Mouse (Mus musculus) lung, postnatal 10 days (tissue): ENCODE measurements around the gene Ccdc39.

Experiments used
- DNase-seq: peaks from one replicate; pipeline ENCODE4 v3.0.0; 2021

Gene Ccdc39

GRCm38 (mm10) chr3:33843801-33844632 lies at the start of gene Ccdc39:
Ccdc39 (minus strand) TSS chr3:33844310.
- DNase-seq = peak; percentile 77

DNA sequence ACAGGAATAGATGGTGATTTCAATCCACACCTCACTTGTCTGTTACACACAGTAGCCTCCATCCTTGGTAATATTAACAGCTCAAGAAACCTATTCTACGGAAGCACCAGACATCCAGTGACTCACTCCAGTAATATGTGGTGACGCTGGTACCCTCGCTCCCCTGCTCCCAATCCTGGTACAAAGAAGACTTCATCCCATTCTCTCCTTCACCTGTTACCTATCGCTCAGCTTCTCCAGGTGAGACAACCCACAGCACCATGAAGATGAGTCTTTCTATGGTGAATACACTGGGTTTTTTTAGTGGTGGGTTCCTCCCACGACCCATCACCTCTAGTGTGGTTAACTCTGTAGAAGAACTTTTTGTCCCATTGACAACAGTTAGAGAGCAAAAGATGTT lies 49.3 kb upstream of the Ccdc39 start:
- no peak for DNase-seq

- no peak for DNase-seq
These were observed 43.3 kb upstream of the Ccdc39 start for GRCm38 (mm10) chr3:33887438-33887837.

- no peak for DNase-seq
These were observed 39.0 kb upstream of the Ccdc39 start for GRCm38 (mm10) chr3:33883105-33883504.

- DNase-seq = no peak
These were observed 38.6 kb upstream of the Ccdc39 start for GRCm38 (mm10) chr3:33882695-33883094.

DNA sequence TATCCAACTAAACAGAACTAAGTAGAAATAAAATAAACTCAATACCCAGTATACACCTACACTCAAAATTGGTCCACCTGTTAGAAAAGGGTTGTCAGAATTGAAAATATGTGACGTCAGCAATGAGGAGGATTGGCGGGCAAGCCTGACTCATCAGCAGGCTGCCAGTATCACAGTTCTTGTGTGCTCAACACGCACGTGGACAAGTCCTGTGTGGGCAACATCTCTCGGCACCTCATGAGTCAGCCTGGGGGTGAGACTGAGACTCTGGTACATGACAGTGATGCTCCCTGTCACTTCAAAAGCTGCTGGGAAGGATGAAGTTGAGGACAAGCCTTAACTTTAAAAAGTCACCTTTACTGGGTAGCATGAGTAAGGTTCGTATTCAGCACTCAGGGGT lies 34.6 kb upstream of the Ccdc39 start:
- DNase-seq = no peak

- no peak for DNase-seq
These were observed 30.6 kb upstream of the Ccdc39 start for GRCm38 (mm10) chr3:33874456-33875286.

- no peak for DNase-seq
These were observed 29.7 kb upstream of the Ccdc39 start for GRCm38 (mm10) chr3:33873837-33874236.

- DNase-seq = no peak
These were observed 29.3 kb upstream of the Ccdc39 start for GRCm38 (mm10) chr3:33873366-33873765.

- no peak for DNase-seq
These were observed 20.0 kb upstream of the Ccdc39 start for GRCm38 (mm10) chr3:33864000-33864540.

- DNase-seq = no peak
These were observed 14.8 kb upstream of the Ccdc39 start for GRCm38 (mm10) chr3:33858939-33859338.

- DNase-seq = no peak
These were observed 9.0 kb upstream of the Ccdc39 start for GRCm38 (mm10) chr3:33853062-33853461.

DNA sequence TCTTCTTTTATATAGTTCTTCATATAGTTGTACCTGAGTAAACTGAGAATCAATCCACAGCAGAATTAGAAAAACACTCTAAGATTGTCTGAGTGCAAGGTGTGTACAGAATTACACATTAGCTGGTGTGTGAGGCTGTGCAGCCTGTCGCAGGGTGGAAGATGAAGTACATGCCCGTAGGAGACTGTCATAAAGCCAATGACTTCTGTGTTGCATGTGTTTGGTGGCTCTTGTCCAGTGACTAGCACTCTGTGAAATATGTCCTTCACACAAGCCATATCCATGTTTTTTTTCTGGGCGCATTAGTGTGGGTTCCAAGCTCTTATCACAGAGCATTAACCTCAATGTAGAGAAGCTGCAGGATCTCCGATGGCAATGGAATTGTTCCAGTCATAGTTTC lies 6.7 kb upstream of the Ccdc39 start:
- no peak for DNase-seq

DNA sequence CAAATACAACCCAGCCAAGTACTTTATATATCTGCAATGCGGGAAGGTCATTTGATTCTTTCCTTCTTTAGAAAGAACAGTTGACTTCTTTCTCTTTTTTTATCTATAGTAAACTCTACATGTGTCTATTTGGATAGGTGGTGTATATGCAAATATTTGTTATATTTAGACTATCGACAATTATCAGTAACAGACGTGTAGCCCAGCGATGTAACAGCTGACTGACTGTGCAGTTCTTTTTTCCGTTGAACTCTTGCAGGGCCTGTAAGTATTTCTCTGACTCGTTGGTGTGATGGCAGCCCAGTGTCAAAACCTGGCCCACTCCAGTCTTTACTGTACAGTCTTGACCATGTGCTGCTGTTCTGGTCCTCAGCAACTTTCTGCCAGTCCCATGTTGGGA lies 2.5 kb upstream of the Ccdc39 start:
- no peak for DNase-seq

DNA sequence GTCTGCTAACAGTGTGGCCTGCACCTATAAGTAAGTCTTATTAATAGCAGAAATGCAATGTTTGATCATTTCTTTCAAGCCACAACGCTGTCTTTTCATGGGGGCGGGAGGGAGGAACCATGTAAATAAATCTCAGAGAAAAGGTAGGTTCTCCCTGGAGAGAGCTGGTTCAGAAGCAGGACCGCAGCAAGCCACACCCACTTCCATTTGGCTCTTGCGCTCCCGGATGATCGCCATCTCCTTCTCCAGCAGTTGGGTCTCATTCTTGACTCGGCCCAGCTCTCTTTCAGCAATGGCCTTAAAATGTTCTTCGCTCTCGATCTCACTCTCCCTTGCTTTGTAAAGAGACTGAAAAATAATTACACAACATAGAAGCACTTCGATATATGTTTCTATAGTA lies 5.2 kb downstream of the Ccdc39 start:
- DNase-seq = no peak

GRCm38 (mm10) chr3:33836576-33836975 lies 7.5 kb downstream of the Ccdc39 start:
- DNase-seq = no peak

GRCm38 (mm10) chr3:33832351-33832750 lies 11.8 kb downstream of the Ccdc39 start:
- DNase-seq = no peak

DNA sequence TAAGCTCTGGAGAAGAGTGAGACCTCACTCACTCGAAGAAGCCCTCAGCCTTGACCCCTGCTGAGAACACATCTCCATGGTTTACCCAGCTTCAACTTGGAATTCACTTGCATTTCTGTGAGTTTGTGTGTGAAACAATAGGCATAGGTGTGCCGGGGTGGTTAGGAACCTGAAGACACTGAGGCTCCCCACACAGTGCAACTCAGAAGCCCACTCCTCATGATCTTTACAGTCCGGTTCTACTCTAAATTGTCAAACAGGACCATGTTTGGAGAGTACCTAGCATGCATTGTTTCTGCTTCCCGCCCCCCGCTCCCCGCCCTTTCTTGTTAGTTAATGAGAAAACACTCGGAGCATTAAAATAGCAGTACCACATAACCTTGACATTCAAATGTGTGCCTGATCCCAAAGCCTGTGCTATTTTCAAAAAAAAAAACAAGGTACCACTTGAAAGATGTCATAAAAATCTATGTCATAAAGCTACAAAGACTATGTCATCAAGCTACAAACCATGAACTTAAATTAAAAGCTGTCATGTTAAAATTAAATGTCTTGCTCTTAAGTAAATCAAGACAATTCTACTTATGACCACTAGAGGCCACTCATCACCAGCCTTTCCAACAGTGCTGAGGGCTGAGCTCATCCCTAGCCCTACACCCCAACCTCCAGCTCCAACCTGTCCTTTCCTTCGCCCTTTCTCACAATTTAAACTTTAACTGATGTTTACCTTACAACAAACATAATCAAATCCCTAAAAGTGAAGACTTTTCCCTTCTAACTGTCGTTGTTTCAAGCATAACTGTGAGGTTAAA lies 19.8 kb downstream of the Ccdc39 start:
- DNase-seq = peak; percentile 30

- DNase-seq = no peak
These were observed 37.0 kb downstream of the Ccdc39 start for GRCm38 (mm10) chr3:33807151-33807550.

- DNase-seq = no peak
These were observed 43.6 kb downstream of the Ccdc39 start for GRCm38 (mm10) chr3:33800513-33800820.

- peak; percentile 99 for DNase-seq
These were observed 44.2 kb downstream of the Ccdc39 start, which contains the start of gene Ttc14 for GRCm38 (mm10) chr3:33799617-33800512. Ttc14 (plus strand) TSS chr3:33799832.

DNA sequence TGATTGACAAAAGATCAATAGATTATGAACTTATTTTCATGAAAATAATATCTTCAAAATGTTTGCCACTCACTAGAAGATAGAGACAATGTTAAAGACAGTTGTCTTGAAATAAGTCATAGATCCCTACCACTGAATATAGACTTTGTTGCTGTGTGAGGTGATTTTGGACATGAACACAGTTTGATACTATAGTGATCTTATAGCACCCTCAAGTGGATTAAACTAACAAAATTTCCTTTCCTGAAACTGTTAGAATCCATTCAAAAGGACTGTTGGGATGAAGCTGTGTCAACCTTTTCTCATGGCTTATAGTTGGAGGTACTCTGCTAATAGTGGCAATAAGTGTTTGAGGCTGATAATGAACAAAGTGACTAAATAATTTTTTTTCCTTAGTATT lies 53.1 kb downstream of the Ccdc39 start:
- no peak for DNase-seq
